Mouse (Mus musculus) midbrain, postnatal 0 days (tissue): ENCODE measurements around the gene Arl4c. TPM values are rescaled to one million over a fixed set of nuclear protein-coding genes. Genes with fewer than 3 reads are reported as not detected.
"Not testable (repeated sequence)": the region's sequence is repeated elsewhere in the genome, so short reads cannot be mapped to it uniquely, and the experiment has no call there.

Experiments used
- ATAC-seq: fragments of 200-750 bp; cut with Nextera tagmentation; 2 replicates; pipeline ENCODE4 v1.8.0; 2017; ENCODE audit warnings: moderate number of reproducible peaks, mild to moderate bottlenecking, moderate TSS enrichment, moderate library complexity; ENCODE audit not compliant: low FRiP score
- DNase-seq: peaks from one replicate; pipeline ENCODE4 v3.0.0-alpha.2; 2015; ENCODE audit warnings: low spot score
- H3K27ac ChIP-seq: fragments of 300-500 bp; sonication (generic); 2 replicates; pipeline ENCODE4 v1.5.1; 2014; ENCODE audit warnings: low read depth, mild to moderate bottlenecking, low read length, mixed read lengths
- H3K27me3 ChIP-seq: fragments of 300-500 bp; sonication (generic); 2 replicates; pipeline ENCODE4 v1.6.1; 2014; ENCODE audit warnings: low read length, control low read depth, mixed read lengths; ENCODE audit not compliant: insufficient read depth
- H3K36me3 ChIP-seq: fragments of 300-500 bp; sonication (generic); 2 replicates; pipeline ENCODE4 v1.6.1; 2014; ENCODE audit warnings: low read length, control low read depth, mixed read lengths; ENCODE audit not compliant: insufficient read depth
- H3K4me1 ChIP-seq: fragments of 300-500 bp; sonication (generic); 2 replicates; pipeline ENCODE4 v1.6.1; 2014; ENCODE audit warnings: mild to moderate bottlenecking, control low read depth, antibody characterized with exemption, low read length, mixed read lengths; ENCODE audit not compliant: insufficient read depth
- H3K4me2 ChIP-seq: fragments of 300-500 bp; sonication (generic); 2 replicates; pipeline ENCODE4 v1.6.1; 2014; ENCODE audit warnings: low read depth, mild to moderate bottlenecking, low read length, mixed read lengths; ENCODE audit not compliant: poor library complexity, severe bottlenecking
- H3K4me3 ChIP-seq: fragments of 300-500 bp; sonication (generic); 2 replicates; pipeline ENCODE4 v1.5.1; 2014; ENCODE audit warnings: low read depth, mild to moderate bottlenecking, low read length, moderate library complexity
- H3K9ac ChIP-seq: fragments of 300-500 bp; sonication (generic); replicated peaks from 2 replicates; pipeline ENCODE4 v1.6.1; 2014; ENCODE audit warnings: mild to moderate bottlenecking, low read length, moderate library complexity, mixed read lengths; ENCODE audit not compliant: poor library complexity, severe bottlenecking
- H3K9me3 ChIP-seq: fragments of 300-500 bp; sonication (generic); 2 replicates; pipeline ENCODE4 v1.6.1; 2016; ENCODE audit warnings: low read length, control low read depth
- CTCF ChIP-seq: IDR thresholded peaks from 2 replicates; pipeline ENCODE4 v1.5.1; 2016; ENCODE audit warnings: antibody characterized with exemption, mild to moderate bottlenecking
- WGBS: fragments of 180-500 bp; shearing (Covaris S2); extraction: QIAGEN DNeasy Blood & Tissue Kit; methylation state at CpG from one replicate; pipeline ENCODE4 v1.1.7; 2014; 5-methylcytosine and 5-hydroxymethylcytosine counted together
- polyA plus RNA-seq: library from polyadenylated mRNA; unstranded; fragments of >200 nt; fragmentation: Nextera tagmentation; extraction: Ambion mirVana; gene quantifications from 2 replicates; pipeline ENCODE4 v1.2.1, GENCODE M21; 2015
- total RNA-seq: library from RNA; depleted of rRNA; stranded (reverse); fragments of >200 nt; gene quantifications from 2 replicates; pipeline ENCODE4 v1.2.3, GENCODE M21; 2014

The Arl4c gene
- total and polyA plus RNA-seq, 2 experiments from 2014 or later: 47.4 to 101 TPM

DNA sequence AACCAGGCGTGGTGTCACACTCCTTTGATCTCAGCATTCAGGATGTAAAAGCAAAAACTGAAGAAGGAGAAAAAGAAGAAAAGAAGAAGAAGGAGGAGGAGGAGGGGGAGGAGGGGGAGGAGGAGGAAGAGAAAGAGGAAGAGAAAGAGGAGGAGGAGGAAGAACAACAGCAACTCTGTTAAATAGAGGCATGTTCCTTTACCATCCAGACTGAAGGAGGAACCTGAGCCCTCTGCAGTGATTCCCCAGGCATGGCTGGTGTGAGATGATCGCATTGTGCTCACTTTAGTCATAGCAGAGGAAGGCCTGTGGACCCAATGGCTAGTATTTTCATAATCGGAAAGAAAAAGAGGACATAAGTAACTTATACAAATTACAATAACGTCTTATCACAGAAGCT is 59.3 kb downstream of the Arl4c start:
- Histone ChIP-seq H3K4me3 (no peak overlapping the region), H3K36me3 (no peaks in the 10 kb centered on the region), H3K4me2 (no peak overlapping the region), H3K9ac (no peak overlapping the region), H3K4me1 (no peaks in the 10 kb centered on the region), H3K9me3 (no peaks in the 10 kb centered on the region), H3K27ac (no peak overlapping the region), H3K27me3 (no peaks in the 10 kb centered on the region)
- no peak for ATAC-seq
- peak; percentile 9 for DNase-seq
- 82% methylated on average over 4 of the region's 4 CpGs for WGBS
- no peak for TF ChIP-seq CTCF

DNA sequence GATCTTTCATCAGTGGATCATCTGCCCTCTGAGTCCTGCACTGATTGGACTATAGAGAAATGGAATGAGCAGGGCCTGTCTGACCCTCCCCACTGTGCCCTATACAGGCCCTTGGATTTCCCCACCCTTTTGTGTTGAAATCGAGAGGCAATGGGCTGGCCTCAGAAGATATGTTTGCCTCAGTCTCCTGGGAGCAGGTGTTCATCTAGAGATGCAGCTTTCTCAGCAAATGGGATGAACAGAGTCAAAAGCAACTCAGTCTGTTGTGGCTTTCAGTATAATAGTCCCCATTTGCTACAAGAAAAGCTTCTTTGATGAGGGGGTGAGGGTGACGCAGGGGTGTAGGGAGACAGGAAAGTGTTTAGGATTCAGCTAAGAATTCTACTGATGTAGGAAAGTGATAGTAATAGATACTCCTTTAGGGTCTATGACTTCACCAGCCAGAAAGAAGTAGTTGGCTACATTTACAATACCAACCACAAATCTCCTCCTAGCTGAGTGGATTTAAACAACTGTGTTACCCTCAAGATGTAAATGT is 60.3 kb downstream of the Arl4c start:
- Histone ChIP-seq H3K27me3 (no peaks in the 10 kb centered on the region), H3K9me3 (no peaks in the 10 kb centered on the region), H3K9ac (no peak overlapping the region), H3K4me1 (no peaks in the 10 kb centered on the region), H3K36me3 (no peaks in the 10 kb centered on the region), H3K4me3 (no peak overlapping the region), H3K27ac (no peak overlapping the region), H3K4me2 (no peak overlapping the region)
- TF ChIP-seq CTCF: no peak
- ATAC-seq: no peak
- DNase-seq: no peak
- 67% methylated on average over 2 of the region's 2 CpGs for WGBS

DNA sequence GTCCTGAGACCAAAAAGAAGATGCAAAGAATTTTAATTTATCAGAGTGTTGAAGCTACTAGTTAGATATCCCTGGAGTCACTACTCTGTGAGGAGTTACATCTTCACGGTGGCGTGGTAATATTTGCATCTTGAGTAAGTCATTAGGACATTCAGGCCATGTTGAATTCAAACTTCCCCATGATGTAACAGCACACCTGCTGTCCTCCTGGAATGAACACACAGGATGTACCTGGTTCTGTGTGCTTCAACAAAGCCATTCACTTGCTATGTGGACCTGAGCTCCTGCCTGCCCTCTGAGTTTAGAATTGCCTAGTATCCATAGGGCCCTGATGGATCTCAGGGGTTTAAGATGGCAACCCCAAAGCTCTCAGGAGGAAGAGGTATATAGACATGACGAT is 60.8 kb downstream of the Arl4c start:
- Histone ChIP-seq H3K9me3 (no peaks in the 10 kb centered on the region), H3K9ac (no peak overlapping the region), H3K4me1 (no peaks in the 10 kb centered on the region), H3K4me3 (no peak overlapping the region), H3K36me3 (no peaks in the 10 kb centered on the region), H3K4me2 (no peak overlapping the region), H3K27ac (no peak overlapping the region), H3K27me3 (no peaks in the 10 kb centered on the region)
- ATAC-seq (no peak), DNase-seq (no peak)
- no peak for TF ChIP-seq CTCF
- WGBS: 92% methylated on average over 3 of the region's 3 CpGs

DNA sequence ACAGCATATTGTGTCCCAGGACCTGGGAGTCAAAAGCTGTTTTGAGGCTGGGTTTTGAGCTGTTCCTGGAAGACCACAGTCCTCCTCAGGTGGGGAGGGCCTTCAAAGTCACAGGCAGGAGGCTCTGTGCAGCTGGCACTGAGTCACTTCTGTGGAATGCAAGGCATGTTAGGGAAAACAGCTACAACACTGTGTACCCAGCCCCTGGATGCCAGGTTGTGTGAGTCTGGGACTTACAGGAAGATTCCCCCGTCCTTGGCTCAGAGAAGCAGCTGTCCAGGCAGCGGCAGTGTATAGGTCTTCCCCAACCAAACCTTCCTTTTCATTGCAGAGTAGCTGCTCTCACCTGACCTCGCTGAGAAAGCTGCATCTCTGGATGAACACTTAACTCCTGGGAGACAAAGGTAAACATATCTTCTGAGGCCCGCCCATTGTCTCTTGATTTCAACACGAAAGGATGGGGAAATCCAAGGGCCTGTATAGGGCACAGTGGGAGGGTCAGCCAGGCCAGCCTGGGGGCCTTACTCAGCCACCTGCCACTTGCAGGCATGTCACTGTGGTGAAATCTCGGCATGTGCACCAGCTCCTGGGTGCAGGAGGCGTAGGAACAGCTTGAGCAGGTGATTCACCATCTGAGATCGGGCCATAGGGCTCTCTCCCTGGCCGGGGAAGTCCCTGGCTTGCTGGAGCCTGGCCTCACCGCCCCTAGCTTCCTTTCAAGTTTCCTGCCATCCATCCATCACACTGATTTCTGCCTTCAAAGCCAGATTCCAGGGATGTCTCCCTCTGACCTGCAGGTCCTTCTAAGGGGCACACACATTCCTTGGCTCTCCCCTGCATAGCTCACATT is 62.4 kb downstream of the Arl4c start:
- H3K4me3 ChIP-seq: no peak overlapping the region
- no peak for TF ChIP-seq CTCF
- no peak for DNase-seq
- no peak overlapping the region for H3K4me2 ChIP-seq
- no peaks in the 10 kb centered on the region for H3K27me3 ChIP-seq
- 36% methylated on average over 10 of the region's 10 CpGs for WGBS
- no peaks in the 10 kb centered on the region for H3K36me3 ChIP-seq
- H3K9me3 ChIP-seq: no peaks in the 10 kb centered on the region
- H3K9ac ChIP-seq: no peak overlapping the region
- ATAC-seq: no peak
- H3K27ac ChIP-seq: no peak overlapping the region
- no peaks in the 10 kb centered on the region for H3K4me1 ChIP-seq

DNA sequence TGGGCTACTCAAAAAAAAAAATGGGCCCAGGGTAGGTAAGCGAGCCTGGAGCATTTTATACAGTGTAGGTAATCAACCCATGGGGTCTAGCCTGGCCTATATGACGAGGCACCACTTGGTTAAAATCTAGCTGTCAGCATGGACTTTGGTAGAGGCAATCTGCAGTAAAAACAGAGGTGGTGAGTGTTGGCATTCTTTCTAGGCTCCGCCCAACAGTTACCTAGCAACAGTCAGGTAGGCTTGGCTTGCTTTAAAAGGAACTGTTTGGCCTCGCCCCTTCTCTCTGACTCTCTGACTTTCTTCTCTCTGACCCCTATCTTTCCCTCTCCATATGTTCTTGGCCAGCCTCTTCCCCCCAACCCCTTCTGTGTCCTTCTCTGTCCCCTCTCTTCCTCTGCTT is 63.4 kb downstream of the Arl4c start:
- H3K4me2 ChIP-seq: no peak overlapping the region
- no peak overlapping the region for H3K9ac ChIP-seq
- H3K36me3 ChIP-seq: no peaks in the 10 kb centered on the region
- H3K4me3 ChIP-seq: no peak overlapping the region
- no peak overlapping the region for H3K27ac ChIP-seq
- no peak for ATAC-seq
- DNase-seq: no peak
- TF ChIP-seq CTCF: no peak
- no peaks in the 10 kb centered on the region for H3K27me3 ChIP-seq
- WGBS: 80% methylated on average over 4 of the region's 4 CpGs
- H3K4me1 ChIP-seq: no peaks in the 10 kb centered on the region
- H3K9me3 ChIP-seq: no peaks in the 10 kb centered on the region

DNA sequence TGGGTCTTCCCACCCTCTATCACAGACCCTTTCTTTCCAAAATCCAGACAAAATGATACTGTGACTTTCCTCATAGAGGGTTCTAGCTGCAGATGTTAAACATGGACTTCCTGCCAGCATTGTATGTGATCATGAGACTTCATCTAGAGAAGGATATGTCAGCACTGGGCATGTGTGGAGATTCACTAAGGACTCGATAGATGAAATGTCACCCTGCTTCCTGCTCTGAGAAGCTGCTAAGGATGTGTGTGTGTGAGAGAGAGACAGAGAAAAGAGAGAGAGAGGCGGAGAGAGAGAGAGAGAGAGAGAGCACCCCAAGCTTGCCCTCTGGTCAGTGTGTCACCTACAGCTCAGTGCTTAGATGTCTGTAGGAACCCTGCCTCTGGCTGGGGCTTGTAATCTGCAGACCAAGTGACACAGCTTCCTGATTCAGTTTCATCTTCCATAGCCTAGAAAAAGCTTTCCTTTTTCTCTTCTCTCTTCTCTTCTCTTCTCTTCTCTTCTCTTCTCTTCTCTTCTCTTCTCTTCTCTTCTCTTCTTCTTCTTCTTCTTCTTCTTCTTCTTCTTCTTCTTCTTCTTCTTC is 65.4 kb downstream of the Arl4c start:
- H3K4me1 ChIP-seq, H3K4me2 ChIP-seq: not testable (repeated sequence)
- WGBS: 75% methylated on average over 2 of the region's 2 CpGs

More for the DNA sequence above, 65.4 kb downstream of the Arl4c start:
- H3K4me3 ChIP-seq, H3K27ac ChIP-seq, DNase-seq, ATAC-seq, H3K9ac ChIP-seq, H3K27me3 ChIP-seq, H3K36me3 ChIP-seq, H3K9me3 ChIP-seq: not testable (repeated sequence)
